Mouse (Mus musculus) lung, postnatal 4 days (tissue): ENCODE data around the gene Gm10638.
A peak's percentile ranks its signal among the peaks of the same experiment; 100 is the strongest.

Experiments used
- DNase-seq, 2 experiments: peaks; one replicate each; pipeline ENCODE4 v3.0.0; 2021

The Gm10638 gene

GRCm38 (mm10) chr8:86740899-86741298 is 4.6 kb upstream of the Gm10638 start:
- DNase-seq = no peak

- no peak for DNase-seq
These were observed 3.9 kb upstream of the Gm10638 start for GRCm38 (mm10) chr8:86741627-86742026.

- no peak for DNase-seq
These were observed 2.7 kb upstream of the Gm10638 start for GRCm38 (mm10) chr8:86742605-86743345.

- DNase-seq = no peak
These were observed 932 bp upstream of the Gm10638 start for GRCm38 (mm10) chr8:86744313-86745220.

GRCm38 (mm10) chr8:86745935-86746441 is 489 bp downstream of the Gm10638 start:
- DNase-seq = peak; percentile 97

- peak in 1 of 2 experiments; percentile 38 for DNase-seq
These were observed 1.0 kb downstream of the Gm10638 start for GRCm38 (mm10) chr8:86746511-86746910.

GRCm38 (mm10) chr8:86749842-86750241 is 4.3 kb downstream of the Gm10638 start:
- no peak for DNase-seq

GRCm38 (mm10) chr8:86756948-86757733 is 11.6 kb downstream of the Gm10638 start:
- DNase-seq = peak; percentile 58 to 67

GRCm38 (mm10) chr8:86758651-86759050 is 13.2 kb downstream of the Gm10638 start:
- DNase-seq = no peak

- no peak for DNase-seq
These were observed 13.6 kb downstream of the Gm10638 start for GRCm38 (mm10) chr8:86759090-86759491.

- no peak for DNase-seq
These were observed 15.2 kb downstream of the Gm10638 start for GRCm38 (mm10) chr8:86760746-86761145.

- no peak for DNase-seq
These were observed 17.3 kb downstream of the Gm10638 start for GRCm38 (mm10) chr8:86762806-86763205.

- no peak for DNase-seq
These were observed 19.7 kb downstream of the Gm10638 start for GRCm38 (mm10) chr8:86765155-86765554.

- DNase-seq = no peak
These were observed 20.2 kb downstream of the Gm10638 start for GRCm38 (mm10) chr8:86765669-86766068.

GRCm38 (mm10) chr8:86766548-86767211 is 21.2 kb downstream of the Gm10638 start:
- DNase-seq = peak; percentile 59 to 76

GRCm38 (mm10) chr8:86768499-86768898 is 23.0 kb downstream of the Gm10638 start:
- peak; percentile 63 to 68 for DNase-seq

- no peak for DNase-seq
These were observed 24.6 kb downstream of the Gm10638 start for GRCm38 (mm10) chr8:86769945-86770715.

- no peak for DNase-seq
These were observed 33.7 kb downstream of the Gm10638 start for GRCm38 (mm10) chr8:86779207-86779606.

GRCm38 (mm10) chr8:86781094-86781493 is 35.6 kb downstream of the Gm10638 start:
- no peak for DNase-seq

- DNase-seq = peak in 1 of 2 experiments; percentile 60
These were observed 41.0 kb downstream of the Gm10638 start for GRCm38 (mm10) chr8:86786498-86786897.

- DNase-seq = peak; percentile 39 to 71
These were observed 42.5 kb downstream of the Gm10638 start for GRCm38 (mm10) chr8:86787891-86788420.
